Mouse (Mus musculus) limb, embryonic 12.5 days (tissue): Measurements from ENCODE around the gene Hba-a1. TPM values are rescaled to one million over a fixed set of nuclear protein-coding genes. Genes with fewer than 3 reads are reported as not detected.

Experiments used
- ATAC-seq: fragments of 200-750 bp; cut with Nextera tagmentation; 2 replicates; pipeline ENCODE4 v1.8.0; 2017; ENCODE audit warnings: low read depth, moderate TSS enrichment; ENCODE audit not compliant: insufficient number of reproducible peaks, insufficient read depth, low FRiP score, low TSS enrichment
- H3K27ac ChIP-seq: fragments of 300-500 bp; sonication (generic); 2 replicates; pipeline ENCODE4 v1.5.1; 2016; ENCODE audit warnings: mild to moderate bottlenecking, moderate library complexity
- H3K27me3 ChIP-seq: fragments of 300-500 bp; sonication (generic); 2 replicates; pipeline ENCODE4 v1.6.1; 2016; ENCODE audit warnings: mild to moderate bottlenecking, moderate library complexity
- H3K36me3 ChIP-seq: fragments of 300-500 bp; sonication (generic); 2 replicates; pipeline ENCODE4 v1.6.1; 2016; ENCODE audit warnings: mild to moderate bottlenecking, moderate library complexity
- H3K4me1 ChIP-seq: fragments of 300-500 bp; sonication (generic); replicated peaks from 2 replicates; pipeline ENCODE4 v1.6.1; 2016
- H3K4me2 ChIP-seq: fragments of 300-500 bp; sonication (generic); 2 replicates; pipeline ENCODE4 v1.6.1; 2016; ENCODE audit warnings: mild to moderate bottlenecking, moderate library complexity
- H3K4me3 ChIP-seq: fragments of 300-500 bp; sonication (generic); replicated peaks from 2 replicates; pipeline ENCODE4 v1.5.1; 2016; ENCODE audit warnings: mild to moderate bottlenecking
- H3K9ac ChIP-seq: fragments of 300-500 bp; sonication (generic); replicated peaks from 2 replicates; pipeline ENCODE4 v1.6.1; 2016; ENCODE audit warnings: mild to moderate bottlenecking, moderate library complexity
- H3K9me3 ChIP-seq: fragments of 300-500 bp; sonication (generic); 2 replicates; pipeline ENCODE4 v1.6.1; 2016; ENCODE audit warnings: mild to moderate bottlenecking, moderate library complexity
- WGBS: fragments of 180-500 bp; shearing (Covaris S2); methylation state at CpG from one replicate; pipeline ENCODE4 v1.1.7; 2016; 5-methylcytosine and 5-hydroxymethylcytosine counted together
- polyA plus RNA-seq: library from polyadenylated mRNA; unstranded; fragments of >200 nt; fragmentation: Nextera tagmentation; extraction: Ambion mirVana; gene quantifications from 2 replicates; pipeline ENCODE4 v1.2.1, GENCODE M21; 2016

Hba-a1 gene
- polyA plus RNA-seq, 1 experiment from 2014 or later: 3,017 TPM

DNA sequence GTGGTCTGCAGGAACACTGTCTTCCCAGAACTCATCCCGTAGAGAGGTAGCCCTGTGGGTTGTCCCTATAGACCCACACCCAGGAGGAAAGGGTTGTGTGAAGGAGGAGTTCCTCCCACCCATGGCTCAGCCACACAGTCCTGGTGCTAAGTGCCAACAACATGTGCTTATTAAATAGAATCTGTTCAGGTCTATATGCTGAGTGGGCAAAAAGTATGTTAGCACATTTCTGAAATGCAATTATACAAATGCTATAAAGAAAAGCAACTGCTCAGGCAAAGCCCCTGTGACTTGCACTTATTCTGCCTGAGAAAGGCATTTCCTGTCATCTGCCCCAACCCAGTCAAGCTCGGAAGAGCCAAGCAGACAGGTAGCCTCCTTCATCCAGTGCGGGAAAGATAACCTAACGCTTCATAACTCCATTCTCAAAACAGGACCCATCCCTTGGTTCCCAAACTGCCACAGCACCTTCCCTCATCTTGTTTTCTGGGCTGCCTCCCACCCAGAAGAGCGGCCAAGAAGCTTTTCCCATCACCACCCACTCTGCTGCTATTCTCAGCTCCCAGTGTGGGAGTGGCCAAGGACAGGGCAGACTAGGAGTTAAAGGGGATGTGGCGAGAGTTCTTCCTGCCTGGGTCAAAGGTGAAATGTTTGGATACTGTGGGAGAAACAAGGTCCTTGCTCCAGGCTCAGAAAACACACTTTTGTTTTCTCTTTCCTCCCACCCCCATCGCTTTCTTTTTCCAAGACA is 39.9 kb upstream of the Hba-a1 start:
- H3K9me3 ChIP-seq: no peaks in the 10 kb centered on the region
- no peak overlapping the region for H3K4me2 ChIP-seq
- H3K4me3 ChIP-seq: no peak overlapping the region
- no peak overlapping the region for H3K9ac ChIP-seq
- no peak overlapping the region for H3K27ac ChIP-seq
- H3K4me1 ChIP-seq: no peaks in the 10 kb centered on the region
- no peak for ATAC-seq
- 74% methylated on average over 7 of the region's 7 CpGs for WGBS
- peaks cover 71% of the 10 kb centered on the region for H3K36me3 ChIP-seq
- no peaks in the 10 kb centered on the region for H3K27me3 ChIP-seq

- no peak overlapping the region for H3K4me3 ChIP-seq
- no peak for ATAC-seq
- no peak overlapping the region for H3K4me2 ChIP-seq
- peaks cover 71% of the 10 kb centered on the region for H3K36me3 ChIP-seq
- H3K9ac ChIP-seq: no peak overlapping the region
- 93% methylated on average over 3 of the region's 3 CpGs for WGBS
- no peaks in the 10 kb centered on the region for H3K9me3 ChIP-seq
- no peaks in the 10 kb centered on the region for H3K27me3 ChIP-seq
- no peak overlapping the region for H3K27ac ChIP-seq
- no peaks in the 10 kb centered on the region for H3K4me1 ChIP-seq
These were observed 39.2 kb upstream of the Hba-a1 start for GRCm38 (mm10) chr11:32244064-32244463.

- peaks cover 72% of the 10 kb centered on the region for H3K36me3 ChIP-seq
- no peak overlapping the region for H3K4me2 ChIP-seq
- H3K4me3 ChIP-seq: no peak overlapping the region
- 91% methylated on average over 1 of the region's 1 CpGs for WGBS
- H3K9ac ChIP-seq: no peak overlapping the region
- no peaks in the 10 kb centered on the region for H3K9me3 ChIP-seq
- H3K27me3 ChIP-seq: no peaks in the 10 kb centered on the region
- no peak for ATAC-seq
- no peaks in the 10 kb centered on the region for H3K4me1 ChIP-seq
- H3K27ac ChIP-seq: no peak overlapping the region
These were observed 38.7 kb upstream of the Hba-a1 start for GRCm38 (mm10) chr11:32244617-32245016.

GRCm38 (mm10) chr11:32245614-32246013 is 37.7 kb upstream of the Hba-a1 start:
- H3K9me3 ChIP-seq: no peaks in the 10 kb centered on the region
- H3K9ac ChIP-seq: no peak overlapping the region
- 87% methylated on average over 6 of the region's 6 CpGs for WGBS
- no peak overlapping the region for H3K4me3 ChIP-seq
- no peaks in the 10 kb centered on the region for H3K4me1 ChIP-seq
- H3K27me3 ChIP-seq: no peaks in the 10 kb centered on the region
- peaks cover 72% of the 10 kb centered on the region for H3K36me3 ChIP-seq
- ATAC-seq: no peak
- no peak overlapping the region for H3K27ac ChIP-seq
- H3K4me2 ChIP-seq: no peak overlapping the region

- no peak for ATAC-seq
- Histone ChIP-seq H3K4me3 (no peak overlapping the region), H3K9me3 (no peaks in the 10 kb centered on the region), H3K9ac (no peak overlapping the region), H3K4me2 (no peak overlapping the region), H3K4me1 (no peaks in the 10 kb centered on the region), H3K27me3 (no peaks in the 10 kb centered on the region), H3K36me3 (peaks cover 74% of the 10 kb centered on the region), H3K27ac (no peak overlapping the region)
These were observed 36.2 kb upstream of the Hba-a1 start for GRCm38 (mm10) chr11:32247068-32247467.

DNA sequence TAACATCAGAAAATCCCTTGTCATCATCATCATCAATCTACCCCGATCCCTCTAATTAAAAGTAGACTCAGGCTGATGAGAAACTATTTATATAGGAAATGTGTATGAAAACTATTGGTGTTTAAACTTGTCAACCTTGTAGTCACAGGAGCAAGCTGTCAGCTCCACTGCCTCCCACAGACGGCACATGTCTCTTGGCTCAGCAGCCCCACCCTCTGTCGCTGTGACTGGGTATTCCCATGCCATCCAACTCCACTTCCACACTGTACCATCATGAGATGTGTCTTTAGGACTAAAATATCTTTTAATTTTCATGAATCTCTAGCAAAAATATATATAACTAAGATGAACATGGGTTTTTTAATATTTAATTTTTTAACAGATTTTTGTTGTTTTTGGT is 35.0 kb upstream of the Hba-a1 start:
- no peak for ATAC-seq

DNA sequence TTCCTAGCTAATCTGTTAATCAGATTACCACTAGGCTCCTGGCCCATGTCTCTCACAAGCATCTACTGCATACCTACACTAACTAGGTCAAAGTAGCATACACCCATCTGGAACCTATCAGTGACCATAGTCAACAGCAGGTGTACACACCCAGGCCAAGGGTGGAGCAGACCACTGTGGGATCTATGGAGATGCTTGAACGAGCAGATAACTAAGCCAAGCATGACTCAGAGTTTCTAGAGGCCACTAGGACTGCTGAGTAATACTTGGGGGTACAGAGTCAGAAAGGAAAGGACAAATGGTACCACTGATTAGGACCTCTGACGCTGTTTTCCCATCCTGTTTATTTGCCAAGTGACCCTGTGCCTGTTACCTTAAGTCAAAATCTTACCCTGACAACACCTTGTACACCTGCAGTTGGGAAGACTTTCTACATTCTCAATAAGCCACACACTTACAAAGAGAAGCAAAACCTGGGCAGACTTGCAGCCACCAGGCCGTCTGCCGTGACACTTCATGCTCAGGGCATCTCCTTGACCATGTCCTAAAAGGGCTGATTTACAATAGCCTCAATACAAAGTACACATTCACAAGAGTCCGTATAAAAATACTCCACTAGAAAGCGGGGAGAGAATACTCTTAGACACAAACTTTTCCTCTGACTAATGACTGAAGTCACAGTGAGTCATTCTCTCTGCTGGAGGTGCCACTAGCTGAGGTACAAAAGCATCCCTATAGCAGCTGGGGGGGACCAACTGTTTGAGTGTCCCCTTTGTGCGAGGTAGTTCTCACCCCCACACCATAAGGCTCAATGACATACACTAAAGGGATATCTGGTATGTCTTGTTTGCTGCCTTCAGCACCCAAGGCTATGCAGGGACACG is 32.2 kb upstream of the Hba-a1 start:
- H3K4me3 ChIP-seq: no peak overlapping the region
- H3K27me3 ChIP-seq: no peaks in the 10 kb centered on the region
- no peaks in the 10 kb centered on the region for H3K4me1 ChIP-seq
- peak; percentile 86 for ATAC-seq
- H3K27ac ChIP-seq: no peak overlapping the region
- 83% methylated on average over 8 of the region's 8 CpGs for WGBS
- H3K9ac ChIP-seq: no peak overlapping the region
- H3K4me2 ChIP-seq: no peak overlapping the region
- H3K36me3 ChIP-seq: peaks cover 88% of the 10 kb centered on the region
- no peaks in the 10 kb centered on the region for H3K9me3 ChIP-seq

More for the DNA sequence above, 35.0 kb upstream of the Hba-a1 start:
- H3K36me3 ChIP-seq: peaks cover 84% of the 10 kb centered on the region
- H3K4me1 ChIP-seq: no peaks in the 10 kb centered on the region
- no peak overlapping the region for H3K4me2 ChIP-seq
- no peak overlapping the region for H3K4me3 ChIP-seq
- H3K27me3 ChIP-seq: no peaks in the 10 kb centered on the region
- H3K9me3 ChIP-seq: no peaks in the 10 kb centered on the region
- H3K27ac ChIP-seq: no peak overlapping the region
- 88% methylated on average over 3 of the region's 3 CpGs for WGBS
- no peak overlapping the region for H3K9ac ChIP-seq

DNA sequence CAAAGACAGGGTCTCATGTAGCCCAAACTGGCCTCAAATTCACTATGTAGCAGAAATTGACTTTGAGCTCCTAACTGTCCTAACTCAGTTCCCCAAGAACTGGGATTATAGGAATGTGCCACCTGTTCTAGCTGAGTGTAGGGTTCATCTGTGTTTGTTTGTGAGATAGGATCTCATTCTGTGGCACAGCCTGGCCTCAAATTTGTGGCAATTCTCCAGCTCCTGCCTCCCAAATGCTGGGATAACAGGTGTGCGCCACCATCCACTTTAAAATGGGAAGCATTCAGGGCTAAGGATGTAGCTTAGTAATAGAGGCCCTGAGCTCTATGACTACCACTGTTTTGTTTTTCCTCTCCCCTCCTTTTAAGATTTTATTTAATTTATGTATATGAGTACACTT is 30.2 kb upstream of the Hba-a1 start:
- Histone ChIP-seq H3K4me2 (no peak overlapping the region), H3K4me1 (no peaks in the 10 kb centered on the region), H3K36me3 (peaks cover 70% of the 10 kb centered on the region), H3K27me3 (no peaks in the 10 kb centered on the region), H3K9ac (no peak overlapping the region), H3K4me3 (no peak overlapping the region), H3K9me3 (no peaks in the 10 kb centered on the region), H3K27ac (no peak overlapping the region)
- ATAC-seq: no peak
- 95% methylated on average over 1 of the region's 1 CpGs for WGBS

- no peaks in the 10 kb centered on the region for H3K4me1 ChIP-seq
- no peaks in the 10 kb centered on the region for H3K27me3 ChIP-seq
- WGBS: 97% methylated on average over 1 of the region's 1 CpGs
- no peak overlapping the region for H3K27ac ChIP-seq
- no peak for ATAC-seq
- H3K4me2 ChIP-seq: no peak overlapping the region
- no peak overlapping the region for H3K9ac ChIP-seq
- H3K4me3 ChIP-seq: no peak overlapping the region
- no peaks in the 10 kb centered on the region for H3K9me3 ChIP-seq
- H3K36me3 ChIP-seq: peaks cover 71% of the 10 kb centered on the region
These were observed 27.2 kb upstream of the Hba-a1 start for GRCm38 (mm10) chr11:32256146-32256545.

- Histone ChIP-seq H3K4me3 (no peak overlapping the region), H3K27ac (no peak overlapping the region), H3K27me3 (no peaks in the 10 kb centered on the region), H3K36me3 (peaks cover 68% of the 10 kb centered on the region), H3K4me1 (no peaks in the 10 kb centered on the region), H3K9me3 (no peaks in the 10 kb centered on the region), H3K4me2 (no peak overlapping the region), H3K9ac (no peak overlapping the region)
- ATAC-seq: no peak
- 86% methylated on average over 3 of the region's 3 CpGs for WGBS
These were observed 26.7 kb upstream of the Hba-a1 start for GRCm38 (mm10) chr11:32256566-32256965.

- Histone ChIP-seq H3K4me3 (no peak overlapping the region), H3K27me3 (no peaks in the 10 kb centered on the region), H3K4me2 (no peak overlapping the region), H3K9me3 (no peaks in the 10 kb centered on the region), H3K36me3 (peaks cover 34% of the 10 kb centered on the region), H3K27ac (no peak overlapping the region), H3K4me1 (peaks cover under 1% of the 10 kb centered on the region; the same call in 1 of the 2 replicates), H3K9ac (no peak overlapping the region)
- WGBS: 71% methylated on average over 10 of the region's 10 CpGs
- no peak for ATAC-seq
These were observed 20.5 kb upstream of the Hba-a1 start for GRCm38 (mm10) chr11:32262674-32263415.
